Comparison of ENCODE assay signal across 8 mouse cellular contexts in genomic region chr9:45850528-45851155, GRCm38 (mm10). TPM values are rescaled to one million over a fixed set of nuclear protein-coding genes. Genes with fewer than 3 reads are reported as not detected.
DNase-seq lines count a peak whose midpoint lies in the region; ATAC-seq and TF ChIP-seq lines count a peak whose summit lies in the region.

No protein-coding gene starts in this region.

- intact Hi-C loops in gastrocnemius, adult 2 months (cut with DNase I) = no loop called here

- no peaks in the 10 kb centered on the region for H3K9me3 ChIP-seq in neural tube, embryonic 13.5 days

- peak overlapping the region; percentile 45; the same call in 1 of the 2 replicates for H3K4me3 ChIP-seq in gastrocnemius, adult 2 months
- H3K4me3 ChIP-seq in neural tube, embryonic 13.5 days = no peak overlapping the region

- 85% methylated on average over 8 of the region's 8 CpGs for whole genome bisulfite sequencing in neural tube, embryonic 13.5 days

- peak overlapping the region; percentile 86 for H3K27ac ChIP-seq in gastrocnemius, adult 2 months
- H3K27ac ChIP-seq in neural tube, embryonic 13.5 days (replicated peaks) = peak overlapping the region; percentile 46

- H3K4me1 ChIP-seq in neural tube, embryonic 13.5 days (replicated peaks) = peaks cover 25% of the 10 kb centered on the region

- no peak overlapping the region for H3K9ac ChIP-seq in neural tube, embryonic 13.5 days

- DNase-seq in gastrocnemius, adult 2 months = peak; percentile 45
- no peak for DNase-seq in gastrocnemius, adult 8-10 months (ENCODE audit: low spot score in 2 of 2)
- no peak for DNase-seq in neural tube, embryonic 10.5 days (ENCODE audit: extremely low spot score, low spot score)
- DNase-seq in kidney, postnatal 4 days = peak; percentile 36 to 45
- no peak for DNase-seq in thymus, postnatal 14 days
- no peak for DNase-seq in right cerebral cortex, postnatal 14 days

- no peak overlapping the region for H3K4me2 ChIP-seq in neural tube, embryonic 13.5 days

- ATAC-seq in neural tube, embryonic 13.5 days (ENCODE audit: low read depth) = no peak
- no peak for ATAC-seq in CD4-positive, CD25-positive, alpha-beta regulatory T cell, adult 4 months

- peaks cover 33% of the 10 kb centered on the region for H3K36me3 ChIP-seq in neural tube, embryonic 13.5 days

- no peaks in the 10 kb centered on the region for H3K27me3 ChIP-seq in neural tube, embryonic 13.5 days

- no peak for TF ChIP-seq CTCF in gastrocnemius, adult 2 months (IDR thresholded peaks at IDR 0.05)

RNA-seq across cellular contexts. Expression of gene Bace1, which starts 12.3 kb away (rescaled TPM):
- 10 to 100 TPM; 26.1 to 72.2 TPM for total RNA-seq in gastrocnemius, adult 2 months (2021)
- total RNA-seq in gastrocnemius, adult 8-10 months (2022) = 10 to 100 TPM; 28.3 to 64.8 (median 51.1) TPM
- 44.9 and 49.2 TPM in 2 replicates for polyA plus RNA-seq in neural tube, embryonic 13.5 days (2015; fragmentation: Nextera tagmentation; extraction: Ambion mirVana)
- polyA plus RNA-seq in CD4-positive, CD25-positive, alpha-beta regulatory T cell, adult 4 months (2017; shearing (Covaris generic)) = 10 to 100 TPM; 11.3 to 15.6 TPM

RNA-seq across cellular contexts. Expression of gene Cep164, which starts 22.2 kb away (rescaled TPM):
- 1 to 10 TPM; 2.0 to 2.5 TPM for total RNA-seq in gastrocnemius, adult 2 months (2021)
- 1 to 10 TPM; 2.1 to 3.9 (median 2.4) TPM for total RNA-seq in gastrocnemius, adult 8-10 months (2022)
- polyA plus RNA-seq in neural tube, embryonic 13.5 days (2015; fragmentation: Nextera tagmentation; extraction: Ambion mirVana) = 13.8 and 15.2 TPM in 2 replicates
- 10 to 100 TPM in 1 of 2 experiments, 1 to 10 TPM in 1; 5.0 to 14.4 TPM for polyA plus RNA-seq in CD4-positive, CD25-positive, alpha-beta regulatory T cell, adult 4 months (2017; shearing (Covaris generic))

RNA-seq across cellular contexts. Expression of gene Pcsk7, which starts 55.7 kb away (rescaled TPM):
- total RNA-seq in gastrocnemius, adult 2 months (2021) = 10 to 100 TPM in 1 of 2 experiments, 1 to 10 TPM in 1; 9.3 to 12.3 TPM
- total RNA-seq in gastrocnemius, adult 8-10 months (2022) = 10 to 100 TPM in 2 of 4 experiments, 1 to 10 TPM in 2; 7.9 to 14.1 (median 10.7) TPM
- polyA plus RNA-seq in neural tube, embryonic 13.5 days (2015; fragmentation: Nextera tagmentation; extraction: Ambion mirVana) = 23.8 and 25.2 TPM in 2 replicates
- polyA plus RNA-seq in CD4-positive, CD25-positive, alpha-beta regulatory T cell, adult 4 months (2017; shearing (Covaris generic)) = 10 to 100 TPM; 18.3 to 38.1 TPM

RNA-seq across cellular contexts. Expression of gene Rnf214, which starts 56.1 kb away (rescaled TPM):
- total RNA-seq in gastrocnemius, adult 2 months (2021) = 10 to 100 TPM; 25.3 to 31.0 TPM
- 10 to 100 TPM; 23.7 to 28.9 (median 25.5) TPM for total RNA-seq in gastrocnemius, adult 8-10 months (2022)
- 82.3 and 96.2 TPM in 2 replicates for polyA plus RNA-seq in neural tube, embryonic 13.5 days (2015; fragmentation: Nextera tagmentation; extraction: Ambion mirVana)
- polyA plus RNA-seq in CD4-positive, CD25-positive, alpha-beta regulatory T cell, adult 4 months (2017; shearing (Covaris generic)) = 10 to 100 TPM; 32.7 to 34.0 TPM

Comparison
In these comparisons a context has a peak if more than half of its experiments do, and no peak if none do; other contexts are left out.
1. DNase-seq: peak in gastrocnemius, adult 2 months (single experiment) and kidney, postnatal 4 days (2 of 2); none in gastrocnemius, adult 8-10 months (0 of 2), neural tube, embryonic 10.5 days (single experiment), thymus, postnatal 14 days (single experiment) and right cerebral cortex, postnatal 14 days (single experiment).